Comparison of ENCODE assay signal across 7 mouse cellular contexts in genomic region chr11:3165210-3165782, GRCm38 (mm10). TPM values are rescaled to one million over a fixed set of nuclear protein-coding genes. Genes with fewer than 3 reads are reported as not detected.
DNase-seq lines count a peak whose midpoint lies in the region; ATAC-seq and TF ChIP-seq lines count a peak whose summit lies in the region.
"Not testable (repeated sequence)": the region's sequence is repeated elsewhere in the genome, so short reads cannot be mapped to it uniquely, and the experiment has no call there.

No protein-coding gene starts in this region.

- H3K4me3 ChIP-seq in embryonic facial prominence, embryonic 13.5 days; heart, embryonic 10.5 days; hindbrain, postnatal 0 days (ENCODE audit: low read length); limb, embryonic 13.5 days; lung, postnatal 0 days (ENCODE audit: low read depth, low read length); neural tube, embryonic 11.5 days (ENCODE audit: low read depth, low read length): not testable (repeated sequence)

- TF ChIP-seq CTCF in hindbrain, postnatal 0 days (IDR thresholded peaks at IDR 0.05; ENCODE audit: low read depth); lung, postnatal 0 days (IDR thresholded peaks at IDR 0.05): not testable (repeated sequence)

- not testable (repeated sequence) for TF ChIP-seq EP300 in lung, postnatal 0 days (IDR thresholded peaks at IDR 0.05)

- peaks cover 22% of the 10 kb centered on the region for H3K9me3 ChIP-seq in embryonic facial prominence, embryonic 13.5 days
- H3K9me3 ChIP-seq in heart, embryonic 10.5 days, result peaks cover 15% of the 10 kb centered on the region
- not testable (repeated sequence) for H3K9me3 ChIP-seq in hindbrain, postnatal 0 days (ENCODE audit: low read length); lung, postnatal 0 days (ENCODE audit: low read length)
- peaks cover 16% of the 10 kb centered on the region for H3K9me3 ChIP-seq in limb, embryonic 13.5 days
- peaks cover 11% of the 10 kb centered on the region for H3K9me3 ChIP-seq in neural tube, embryonic 11.5 days (ENCODE audit: control insufficient read depth, low read length)

- peak; percentile 65 for DNase-seq in MN1 (ENCODE audit: low spot score)
- peak; percentile 73 for DNase-seq in heart, embryonic 10.5 days (ENCODE audit: low spot score)
- peak; percentile 33 for DNase-seq in hindbrain, postnatal 0 days (ENCODE audit: low spot score)
- peak; percentile 37 for DNase-seq in lung, postnatal 0 days (ENCODE audit: low spot score)
- not testable (repeated sequence) for DNase-seq in neural tube, embryonic 11.5 days (ENCODE audit: low spot score)

- not testable (repeated sequence) for H3K9ac ChIP-seq in embryonic facial prominence, embryonic 13.5 days; hindbrain, postnatal 0 days (replicated peaks; ENCODE audit: low read length); limb, embryonic 13.5 days; lung, postnatal 0 days (replicated peaks; ENCODE audit: low read depth); neural tube, embryonic 11.5 days (ENCODE audit: low read length)

- not testable (repeated sequence) for H3K27ac ChIP-seq in embryonic facial prominence, embryonic 13.5 days; heart, embryonic 10.5 days; hindbrain, postnatal 0 days; limb, embryonic 13.5 days; lung, postnatal 0 days (ENCODE audit: low read length); neural tube, embryonic 11.5 days (ENCODE audit: low read depth, low read length)

- H3K27me3 ChIP-seq in embryonic facial prominence, embryonic 13.5 days; heart, embryonic 10.5 days (ENCODE audit: insufficient read depth, poor library complexity, severe bottlenecking); hindbrain, postnatal 0 days (ENCODE audit: insufficient read depth, low read length); limb, embryonic 13.5 days; lung, postnatal 0 days (replicated peaks; ENCODE audit: insufficient read depth, low read length); neural tube, embryonic 11.5 days (ENCODE audit: control insufficient read depth, insufficient read depth, low read length): not testable (repeated sequence)

- H3K36me3 ChIP-seq in embryonic facial prominence, embryonic 13.5 days; heart, embryonic 10.5 days; hindbrain, postnatal 0 days (ENCODE audit: insufficient read depth, low read length); limb, embryonic 13.5 days; lung, postnatal 0 days (ENCODE audit: insufficient read depth, low read length); neural tube, embryonic 11.5 days (ENCODE audit: control insufficient read depth, insufficient read depth, low read length): not testable (repeated sequence)

- peak; percentile 26 for ATAC-seq in embryonic facial prominence, embryonic 13.5 days (ENCODE audit: insufficient number of reproducible peaks, insufficient read depth, low FRiP score, low TSS enrichment, low read depth)
- peak; percentile 39 for ATAC-seq in hindbrain, postnatal 0 days
- peak; percentile 30; the same call in 1 of the 2 replicates for ATAC-seq in limb, embryonic 13.5 days (ENCODE audit: low FRiP score, low read depth)
- ATAC-seq in lung, postnatal 0 days, result peak; percentile 9; the same call in 1 of the 2 replicates
- ATAC-seq in neural tube, embryonic 11.5 days (ENCODE audit: insufficient read depth, low FRiP score, low TSS enrichment), result peak; percentile 8; the same call in 1 of the 2 replicates

- WGBS in embryonic facial prominence, embryonic 13.5 days, result 74% methylated on average over 3 of the region's 5 CpGs
- WGBS in heart, embryonic 10.5 days, result 77% methylated on average over 3 of the region's 5 CpGs
- 89% methylated on average over 3 of the region's 5 CpGs for WGBS in hindbrain, postnatal 0 days
- 72% methylated on average over 3 of the region's 5 CpGs for WGBS in limb, embryonic 13.5 days
- 70% methylated on average over 2 of the region's 5 CpGs for WGBS in lung, postnatal 0 days
- WGBS in neural tube, embryonic 11.5 days, result 90% methylated on average over 3 of the region's 5 CpGs

- not testable (repeated sequence) for H3K4me2 ChIP-seq in embryonic facial prominence, embryonic 13.5 days; hindbrain, postnatal 0 days (ENCODE audit: low read depth, low read length); limb, embryonic 13.5 days (replicated peaks); lung, postnatal 0 days (replicated peaks; ENCODE audit: low read depth, low read length); neural tube, embryonic 11.5 days (ENCODE audit: low read depth)

- not testable (repeated sequence) for H3K4me1 ChIP-seq in embryonic facial prominence, embryonic 13.5 days; heart, embryonic 10.5 days; hindbrain, postnatal 0 days (ENCODE audit: insufficient read depth, low read length); limb, embryonic 13.5 days; lung, postnatal 0 days (ENCODE audit: insufficient read depth, low read depth, low read length); neural tube, embryonic 11.5 days (ENCODE audit: control insufficient read depth, insufficient read depth, low read length)

RNA-seq across cellular contexts. Expression of gene Sfi1, which starts 28.0 kb away (rescaled TPM):
- 17.2 and 19.3 TPM in 2 replicates for polyA plus RNA-seq in embryonic facial prominence, embryonic 13.5 days (2015; fragmentation: Nextera tagmentation; extraction: Ambion mirVana)
- 10.3 and 11.7 TPM in 2 replicates for polyA plus RNA-seq in heart, embryonic 10.5 days (2016; fragmentation: Nextera tagmentation; extraction: Ambion mirVana)
- 16.9 and 18.2 TPM in 2 replicates for total RNA-seq in hindbrain, postnatal 0 days (2014; rRNA removed)
- 9.5 and 9.9 TPM in 2 replicates for polyA plus RNA-seq in hindbrain, postnatal 0 days (2015; fragmentation: Nextera tagmentation; extraction: Ambion mirVana)
- polyA plus RNA-seq in limb, embryonic 13.5 days (2015; fragmentation: Nextera tagmentation; extraction: Ambion mirVana), result 16.8 and 17.3 TPM in 2 replicates
- polyA plus RNA-seq in lung, postnatal 0 days (2015; fragmentation: Nextera tagmentation; extraction: Ambion mirVana), result 7.9 and 8.3 TPM in 2 replicates
- 9.5 and 9.7 TPM in 2 replicates for polyA plus RNA-seq in neural tube, embryonic 11.5 days (2014; fragmentation: Nextera tagmentation; extraction: Ambion mirVana)

RNA-seq across cellular contexts. Expression of gene Eif4enif1, which starts 36.9 kb away (rescaled TPM):
- polyA plus RNA-seq in embryonic facial prominence, embryonic 13.5 days (2015; fragmentation: Nextera tagmentation; extraction: Ambion mirVana), result 59.4 and 70.6 TPM in 2 replicates
- polyA plus RNA-seq in heart, embryonic 10.5 days (2016; fragmentation: Nextera tagmentation; extraction: Ambion mirVana), result 42.4 and 51.0 TPM in 2 replicates
- 42.1 and 47.7 TPM in 2 replicates for total RNA-seq in hindbrain, postnatal 0 days (2014; rRNA removed)
- polyA plus RNA-seq in hindbrain, postnatal 0 days (2015; fragmentation: Nextera tagmentation; extraction: Ambion mirVana), result 35.2 and 35.3 TPM in 2 replicates
- polyA plus RNA-seq in limb, embryonic 13.5 days (2015; fragmentation: Nextera tagmentation; extraction: Ambion mirVana), result 62.1 and 68.8 TPM in 2 replicates
- polyA plus RNA-seq in lung, postnatal 0 days (2015; fragmentation: Nextera tagmentation; extraction: Ambion mirVana), result 17.7 and 19.3 TPM in 2 replicates
- 65.3 and 66.8 TPM in 2 replicates for polyA plus RNA-seq in neural tube, embryonic 11.5 days (2014; fragmentation: Nextera tagmentation; extraction: Ambion mirVana)
